Mouse (Mus musculus) right cerebral cortex, postnatal 10 days (tissue): ENCODE results near the gene Cxcl14.
A peak's percentile ranks its signal among the peaks of the same experiment; 100 is the strongest.

Experiments used
- DNase-seq, 2 experiments: peaks; one replicate each; pipeline ENCODE4 v3.0.0; 2021; ENCODE audit warnings: low spot score in 2 of 2

The Cxcl14 gene

DNA sequence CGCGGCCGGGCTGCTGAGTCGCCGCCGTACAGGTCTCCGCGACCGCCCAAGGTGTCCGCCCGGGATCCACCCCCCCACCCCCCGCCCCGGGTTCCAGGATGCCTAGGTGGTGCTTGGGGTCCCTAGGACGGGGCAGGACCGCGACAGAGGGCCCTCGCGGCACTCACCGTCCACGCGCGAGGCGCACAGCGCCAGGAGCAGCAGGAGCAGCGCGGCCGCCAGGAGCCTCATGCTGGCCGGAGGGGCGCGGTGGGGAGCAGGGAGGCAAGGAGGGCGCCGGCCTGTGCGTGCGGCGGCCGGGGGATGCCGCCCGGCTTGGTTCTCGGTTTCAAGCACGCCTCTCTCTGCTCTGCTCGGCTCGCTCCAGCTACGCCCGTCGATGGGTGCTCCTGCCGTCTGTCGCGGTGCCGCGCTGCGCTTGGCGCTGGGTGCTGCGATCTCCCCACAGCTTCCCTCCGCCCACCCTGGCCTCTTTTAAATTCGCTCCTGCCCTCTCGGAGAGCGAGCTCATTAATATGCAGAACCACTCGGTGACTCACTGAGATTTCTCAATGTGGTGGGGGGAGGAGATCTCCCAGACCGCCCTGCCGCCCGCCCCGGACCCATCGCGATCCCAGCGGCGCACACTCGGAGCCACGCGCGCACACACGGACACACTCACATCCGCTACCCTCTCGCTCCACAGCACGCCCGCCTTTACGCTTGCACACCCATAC is at the start of gene Cxcl14:
Gene Cxcl14 (minus strand): TSS at position 609 of the 716 bp plus-strand sequence.
- DNase-seq: peak; percentile 81

DNA sequence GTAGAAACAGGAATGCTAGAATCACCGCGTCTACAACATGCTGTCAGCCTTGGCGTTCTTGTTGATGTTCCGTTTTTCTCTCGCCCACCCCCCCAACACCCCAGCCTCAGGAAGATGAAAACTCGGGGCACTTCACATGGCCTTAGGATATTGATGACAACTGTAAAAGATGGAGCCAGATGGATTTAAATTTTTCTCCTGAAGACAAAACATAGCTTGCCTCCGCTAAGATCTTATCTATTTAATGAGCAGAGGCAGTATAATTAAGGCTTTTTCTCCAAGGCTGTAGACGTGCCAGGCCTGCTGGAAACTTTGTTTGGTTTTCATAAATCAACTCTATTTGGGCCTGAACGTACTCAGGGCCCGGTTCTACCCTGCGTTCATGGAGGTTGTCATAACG is 48.0 kb upstream of the Cxcl14 start:
- DNase-seq: no peak

DNA sequence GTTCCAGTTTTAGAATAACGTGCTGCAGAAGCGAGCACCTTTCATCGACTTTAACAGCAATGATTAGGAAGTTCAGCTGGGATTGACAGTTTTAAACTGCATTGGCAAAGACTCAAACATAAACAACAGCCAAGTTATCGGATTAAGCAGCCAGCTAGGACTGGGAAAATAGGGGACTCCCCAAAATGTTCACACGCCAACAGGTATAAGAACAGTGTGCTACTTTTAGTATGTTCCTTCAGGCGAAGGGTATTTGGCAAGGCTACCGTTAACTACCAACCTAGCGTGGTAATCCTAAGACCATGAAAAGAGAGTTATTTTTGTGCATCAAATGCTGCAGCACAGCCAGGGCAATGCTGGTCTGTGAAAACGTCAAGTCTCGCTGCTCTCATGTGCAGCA is 46.1 kb upstream of the Cxcl14 start:
- DNase-seq: no peak

DNA sequence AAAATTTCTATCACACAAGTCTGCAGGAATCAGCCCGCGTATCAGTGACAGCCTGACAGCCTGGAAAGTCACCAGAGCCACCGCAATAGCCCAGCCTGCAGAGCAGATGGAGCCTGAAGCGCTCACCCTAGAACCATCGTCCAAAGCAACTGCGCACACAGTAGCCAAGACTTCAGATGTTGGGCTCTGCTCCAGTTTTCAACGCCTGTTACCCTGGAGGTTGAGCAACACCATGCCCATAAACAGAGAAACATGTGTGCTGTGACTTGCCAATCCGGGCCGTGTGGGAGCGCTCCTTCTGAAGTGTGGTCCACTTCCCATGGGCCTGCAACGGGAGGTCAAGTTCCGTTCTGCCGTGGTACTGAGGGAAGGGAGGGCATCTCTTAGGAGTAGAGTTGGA is 44.2 kb upstream of the Cxcl14 start:
- no peak for DNase-seq

DNA sequence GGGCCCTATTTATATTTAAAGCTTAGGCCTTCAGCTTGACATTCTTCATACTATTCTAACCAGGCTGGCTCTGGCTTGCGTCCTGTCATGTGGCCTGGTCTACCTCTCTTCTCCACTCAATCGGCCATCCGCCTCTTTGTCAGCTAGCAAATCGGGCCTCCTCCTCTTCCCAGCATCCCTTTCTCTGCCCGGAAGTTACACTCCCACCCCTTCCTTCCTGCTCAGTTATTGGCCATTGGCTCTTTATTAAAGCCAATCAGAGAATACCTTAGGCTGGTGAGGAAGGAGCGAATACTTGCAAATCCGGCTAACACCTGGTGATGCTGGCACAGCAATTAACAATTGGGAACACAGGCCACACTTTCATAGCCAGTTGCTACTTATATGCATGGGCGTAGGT is 43.5 kb upstream of the Cxcl14 start:
- no peak for DNase-seq

DNA sequence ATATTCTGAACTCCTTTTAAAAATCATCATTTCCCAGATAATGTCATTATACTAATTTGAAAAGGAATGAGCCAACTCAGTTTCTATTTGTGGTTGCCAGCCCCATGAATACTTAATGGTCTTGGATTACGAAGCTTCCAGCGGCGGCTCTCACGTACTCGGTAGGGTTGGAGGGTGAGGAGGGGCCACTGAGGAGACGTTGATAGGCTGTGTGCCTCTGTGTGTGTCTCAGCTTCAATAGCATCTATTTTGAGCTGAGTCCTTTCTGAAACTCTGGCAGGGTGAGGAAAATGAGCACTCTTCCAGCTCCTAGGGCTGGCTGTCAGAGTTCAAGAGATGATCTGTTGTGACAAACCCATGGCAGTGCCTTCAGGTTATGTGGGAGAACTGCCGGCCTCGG is 40.6 kb upstream of the Cxcl14 start:
- DNase-seq: peak; percentile 48 to 50

DNA sequence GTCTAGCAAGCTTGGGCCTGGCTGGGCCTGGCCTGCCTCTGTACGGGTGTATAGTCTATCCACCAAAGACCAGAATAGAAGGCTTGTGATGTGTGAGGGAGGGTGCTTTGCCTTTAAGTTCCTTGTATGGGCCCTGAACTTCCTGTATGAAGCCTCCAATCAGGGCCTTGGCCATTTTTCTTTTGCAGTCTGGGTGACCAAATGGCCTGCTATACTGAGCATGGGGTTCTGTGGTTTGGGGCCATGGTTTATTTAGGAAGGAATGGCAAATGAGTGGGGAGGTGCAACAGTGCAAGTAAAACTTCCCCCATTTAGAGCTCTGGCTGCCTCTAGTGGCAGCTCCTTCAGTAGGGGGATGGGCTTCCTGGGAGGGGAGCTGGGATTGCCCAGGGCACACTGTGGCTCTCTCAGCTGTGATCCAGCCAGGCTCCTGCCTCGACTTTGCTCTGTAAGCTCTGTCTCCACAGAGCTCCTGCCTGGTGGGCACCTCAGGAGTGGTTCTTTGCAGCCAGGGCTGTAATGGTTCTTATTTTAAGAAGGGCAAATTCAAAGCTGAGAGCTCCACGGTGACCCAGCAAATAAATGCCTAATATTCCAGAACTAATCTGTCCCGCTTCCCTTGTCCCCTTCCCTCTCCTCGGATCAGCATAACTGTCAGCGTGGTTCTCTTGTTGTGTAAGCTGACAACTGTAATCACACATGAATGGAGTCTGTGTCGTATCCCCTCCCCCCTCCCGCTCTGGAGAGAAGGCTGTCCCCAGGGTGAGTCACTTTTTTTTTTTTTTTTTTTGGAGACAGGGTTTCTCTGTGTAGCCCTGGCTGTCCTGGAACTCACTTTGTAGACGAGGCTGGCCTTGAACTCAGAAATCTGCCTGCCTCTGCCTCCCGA is 38.7 kb upstream of the Cxcl14 start:
- DNase-seq: no peak

DNA sequence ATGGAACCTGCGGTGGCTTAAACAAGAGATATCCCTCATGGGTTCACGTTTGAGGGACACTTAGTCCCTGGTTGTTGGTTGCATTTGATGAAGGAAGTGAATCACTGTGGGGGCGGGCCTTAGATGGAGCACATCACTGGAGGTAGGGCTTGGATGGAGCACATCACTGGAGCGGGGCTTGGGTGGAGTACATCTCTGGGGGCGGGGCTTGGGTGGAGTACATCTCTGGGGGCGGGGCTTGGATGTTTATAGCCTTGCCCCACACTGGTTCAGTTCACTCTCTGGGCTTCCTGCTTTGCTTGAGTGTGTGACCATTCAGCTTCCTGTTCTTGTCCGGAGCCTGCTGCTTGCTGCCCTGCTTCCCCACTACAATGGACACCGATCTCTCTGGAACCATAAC is 37.9 kb upstream of the Cxcl14 start:
- no peak for DNase-seq

DNA sequence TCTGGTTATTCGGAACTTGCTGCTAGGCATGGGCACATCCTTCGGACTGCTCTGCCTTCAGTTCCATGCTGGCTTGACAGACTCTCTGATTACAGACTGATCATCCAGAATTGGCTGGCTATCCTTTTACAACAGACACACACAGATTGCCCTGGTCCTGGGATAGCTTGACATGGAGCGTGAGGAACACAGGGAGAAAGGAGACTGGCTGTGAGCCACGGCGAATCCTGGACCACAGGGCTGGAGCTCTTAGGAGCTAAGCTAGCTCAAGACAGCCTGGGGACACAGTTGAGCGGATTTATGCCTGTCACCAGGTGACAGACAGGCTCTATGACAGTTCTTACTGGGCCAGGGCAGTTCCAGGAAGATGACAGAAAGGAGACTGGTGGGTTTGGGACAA is 36.0 kb upstream of the Cxcl14 start:
- no peak for DNase-seq

DNA sequence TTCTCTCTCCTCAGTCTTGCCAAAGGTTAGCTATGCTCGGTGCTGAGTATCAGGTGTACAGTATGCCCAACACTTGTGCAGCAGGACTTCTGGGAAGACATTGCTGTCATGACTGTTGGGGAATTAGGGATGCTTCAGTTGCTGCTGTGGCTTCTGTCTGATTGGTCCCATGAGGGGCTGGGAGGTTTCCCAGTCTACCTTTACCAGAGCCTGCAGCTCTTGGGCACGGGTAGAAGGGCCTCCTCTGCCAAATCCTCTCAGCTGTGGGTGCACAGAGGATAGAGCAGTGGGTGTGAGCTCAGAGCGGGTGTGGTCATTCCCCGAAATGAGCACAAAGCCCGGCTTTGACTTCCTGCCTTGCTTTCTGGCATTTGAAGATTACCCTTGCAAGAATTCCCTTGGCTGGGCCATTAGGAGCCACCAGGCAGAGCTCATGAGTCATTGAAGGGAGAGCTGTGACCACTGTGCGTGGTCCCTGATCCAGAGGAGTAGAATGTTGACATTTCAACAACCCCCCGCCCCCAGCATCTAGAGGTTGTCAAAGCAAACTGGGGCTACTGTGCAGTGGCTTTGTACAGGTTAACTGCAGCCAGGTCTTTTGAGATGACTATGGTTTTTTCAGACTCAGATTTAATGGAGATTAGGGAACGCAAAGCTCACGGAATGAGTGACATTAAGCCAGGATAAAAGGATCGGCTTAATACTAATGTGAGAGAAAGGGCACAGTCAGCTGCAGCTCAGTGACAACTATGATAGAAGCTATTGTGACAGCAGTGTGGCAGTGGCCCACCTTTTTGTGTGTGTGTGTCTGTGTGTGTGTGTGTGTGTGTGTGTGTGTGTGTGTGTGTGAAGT is 34.5 kb upstream of the Cxcl14 start:
- no peak for DNase-seq

DNA sequence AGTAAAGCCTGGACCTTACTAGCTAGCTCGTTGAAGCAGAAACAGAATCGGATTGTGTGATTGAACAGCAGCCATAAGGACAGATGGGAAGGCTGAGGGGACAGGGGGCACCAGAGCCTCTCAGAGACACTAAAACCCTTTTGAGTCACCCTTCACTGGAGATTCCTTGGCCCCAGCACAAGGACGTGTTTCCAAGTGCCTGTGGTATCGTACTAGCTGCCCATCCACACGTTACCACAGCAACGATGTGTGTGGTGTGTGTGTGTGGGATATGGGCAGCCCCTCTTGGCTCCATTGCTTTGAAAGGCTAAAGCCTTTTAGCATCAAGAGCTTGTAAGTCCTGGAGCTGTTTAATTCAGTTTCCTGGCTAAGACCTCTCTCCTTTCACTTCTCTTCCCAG is 33.4 kb upstream of the Cxcl14 start:
- peak; percentile 46 to 48 for DNase-seq

DNA sequence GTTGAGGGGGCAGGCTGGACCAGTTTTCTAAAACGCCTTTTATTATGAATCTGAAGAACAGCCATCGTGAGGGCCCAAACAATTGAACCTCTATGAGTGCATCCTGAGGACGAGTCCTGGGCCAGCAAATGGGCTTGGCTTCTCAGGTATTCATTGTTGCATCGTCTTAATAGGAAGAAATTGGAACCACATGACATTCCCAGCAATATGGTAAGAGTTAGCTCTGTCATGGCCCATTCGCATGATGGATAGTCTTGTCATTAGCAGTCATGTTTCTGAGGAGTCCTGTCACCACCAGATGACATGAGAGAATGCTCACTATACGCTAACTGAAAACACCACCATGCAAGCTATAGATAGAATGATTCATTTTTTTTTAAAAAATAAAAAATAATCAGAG is 32.8 kb upstream of the Cxcl14 start:
- DNase-seq: no peak

DNA sequence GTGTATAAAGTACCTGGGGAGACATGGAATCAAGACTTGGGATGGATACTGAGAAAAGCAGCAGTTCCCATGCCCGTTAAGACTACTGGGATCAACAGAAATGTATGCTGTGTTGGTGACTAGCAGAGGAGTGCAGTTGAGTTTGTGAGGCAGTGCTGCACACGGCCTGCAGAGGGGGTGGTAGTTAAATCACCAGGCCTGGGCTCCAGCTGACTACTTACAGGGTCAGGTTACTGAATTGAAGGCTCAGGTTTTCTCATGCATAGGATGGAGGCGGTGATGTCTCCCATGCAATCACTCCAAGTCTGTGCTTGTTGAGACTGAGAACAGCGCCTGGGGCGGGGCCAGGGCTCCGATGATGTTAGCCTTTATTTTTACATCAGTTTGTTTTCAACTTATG is 31.4 kb upstream of the Cxcl14 start:
- no peak for DNase-seq

DNA sequence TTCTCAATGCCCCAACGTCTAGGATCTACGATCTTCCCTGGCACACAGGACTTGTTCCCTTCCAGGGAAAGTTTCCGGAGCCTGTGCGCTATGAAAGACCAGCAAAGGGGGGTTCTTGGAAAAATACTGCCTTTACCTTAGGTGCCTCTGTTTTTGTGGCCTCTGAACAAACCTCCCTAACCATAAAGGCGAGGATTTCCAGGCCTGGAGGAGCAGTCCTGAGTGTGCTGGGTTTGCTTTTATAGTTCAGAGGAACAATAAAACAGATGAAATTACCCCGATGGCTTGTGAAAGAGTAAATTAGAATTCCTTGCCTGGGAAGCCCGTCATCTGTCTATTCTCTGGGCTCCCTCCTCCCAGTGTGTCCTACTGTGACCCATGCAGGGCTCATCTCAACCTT is 25.3 kb upstream of the Cxcl14 start:
- no peak for DNase-seq

DNA sequence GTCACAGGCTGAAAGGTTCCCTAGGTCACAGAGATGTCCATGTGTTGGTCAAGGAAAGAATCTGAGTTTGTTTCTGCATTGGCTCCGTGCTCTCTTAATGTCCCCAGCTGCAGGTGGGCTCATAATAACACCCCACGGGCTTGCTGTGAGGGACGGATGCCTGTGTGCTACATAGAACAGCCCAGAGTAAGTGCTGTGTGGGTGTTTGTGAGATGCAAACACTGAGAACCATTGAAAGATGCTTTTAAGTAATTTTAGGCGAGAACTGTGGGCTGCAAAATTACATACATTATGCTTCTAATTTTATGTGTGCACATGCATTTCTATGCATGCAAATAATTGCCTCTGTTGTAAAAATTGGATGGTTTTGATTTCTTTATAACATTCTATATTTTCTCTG is 20.6 kb upstream of the Cxcl14 start:
- peak in 1 of 2 experiments; percentile 54 for DNase-seq

DNA sequence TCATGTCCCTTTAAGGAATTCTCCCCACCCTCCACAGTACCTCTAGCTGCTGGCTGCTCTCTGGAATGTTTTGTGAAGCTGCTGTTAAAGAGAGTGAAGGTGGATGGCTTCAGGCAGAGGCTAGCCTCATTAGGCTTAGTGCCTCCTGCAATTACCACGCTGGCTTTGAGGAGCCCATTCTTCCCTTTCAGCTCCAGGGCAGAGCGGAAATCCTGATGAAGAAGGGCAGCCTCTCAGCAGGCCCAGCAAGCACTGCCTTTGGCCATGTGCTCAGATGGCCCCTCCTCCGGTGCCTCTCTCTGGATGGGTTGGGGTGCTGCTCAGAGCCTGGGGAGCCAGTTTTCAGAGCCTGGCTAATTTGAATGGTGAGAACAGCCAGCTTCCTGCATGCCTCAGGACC is 18.9 kb upstream of the Cxcl14 start:
- DNase-seq: peak; percentile 50 to 55

DNA sequence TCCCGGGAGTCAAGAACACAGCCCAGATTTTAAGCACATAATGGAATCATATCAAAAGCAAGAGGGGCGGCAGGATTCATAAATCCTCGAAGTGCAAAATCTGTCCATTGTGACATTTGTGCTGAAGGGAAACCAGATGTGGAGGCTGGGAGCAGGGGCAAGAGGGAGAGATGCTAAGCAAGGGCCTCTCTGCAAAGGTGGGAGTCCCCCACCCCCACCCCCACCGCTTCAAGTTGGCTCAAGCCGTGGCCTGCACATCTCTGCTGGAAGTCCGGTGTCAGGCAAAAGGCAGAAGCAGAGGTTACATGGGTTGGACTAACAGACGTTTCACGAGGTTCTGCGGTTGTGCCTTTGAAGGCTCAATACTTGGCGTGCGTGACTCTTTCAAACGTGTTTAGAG is 8.7 kb upstream of the Cxcl14 start:
- no peak for DNase-seq

DNA sequence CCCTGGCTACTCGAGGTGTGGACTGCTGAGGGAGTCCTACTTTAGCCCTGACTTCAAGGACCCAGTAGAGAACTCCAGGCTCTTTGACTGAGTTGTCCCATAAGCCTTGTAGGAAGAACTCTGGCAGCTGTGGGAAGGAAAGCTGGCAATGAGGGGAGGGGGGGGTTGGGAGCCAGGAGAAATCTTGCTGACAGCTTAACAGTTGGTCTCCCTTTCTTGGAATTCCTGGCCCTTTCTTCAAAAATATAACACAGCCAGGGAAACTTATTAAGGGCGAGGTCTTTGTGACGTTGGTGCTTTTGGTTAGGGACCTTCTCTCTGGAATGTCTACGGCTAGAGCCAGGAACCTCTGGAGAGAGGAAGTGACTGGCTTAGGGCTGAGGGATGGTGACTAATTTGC is 8.1 kb upstream of the Cxcl14 start:
- DNase-seq: no peak

DNA sequence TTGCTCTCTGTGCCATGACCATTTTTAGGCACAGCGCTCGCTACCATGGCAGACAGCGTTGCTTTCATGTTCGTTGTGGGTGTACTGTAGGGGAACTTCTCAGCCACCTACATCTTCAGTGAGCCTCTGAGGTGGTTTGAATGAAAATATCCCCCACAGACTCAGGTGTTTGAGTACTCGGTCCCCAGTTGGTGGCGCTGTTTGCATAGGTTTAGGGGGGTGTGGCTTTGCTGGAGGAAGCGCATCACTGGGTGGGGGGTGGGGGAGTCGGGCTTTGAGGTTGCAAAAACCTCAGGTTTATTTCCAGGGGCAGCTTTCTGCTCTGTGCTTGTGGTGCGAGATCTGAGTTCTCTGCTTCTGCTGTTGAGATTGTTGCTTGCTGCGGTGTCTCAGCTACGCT is 3.0 kb upstream of the Cxcl14 start:
- DNase-seq: no peak

DNA sequence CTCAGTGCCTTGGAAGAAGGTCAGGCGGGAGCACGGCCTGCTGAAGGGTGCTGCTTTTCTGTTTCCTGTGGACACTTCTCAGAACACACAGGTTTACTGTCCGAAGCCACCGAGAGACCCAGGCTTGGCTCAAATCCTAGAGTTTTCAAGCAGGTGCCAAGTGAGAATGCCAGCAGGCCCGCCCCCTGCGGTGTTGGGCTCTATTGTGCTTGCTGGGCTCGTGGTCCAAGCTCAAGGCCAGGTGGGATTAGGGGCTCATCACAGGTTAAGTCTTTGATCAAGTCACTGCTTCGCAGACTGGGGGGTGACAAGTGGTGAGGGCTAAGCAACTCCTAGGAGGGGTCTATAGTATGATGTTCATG is 289 bp upstream of the Cxcl14 start:
- no peak for DNase-seq

DNA sequence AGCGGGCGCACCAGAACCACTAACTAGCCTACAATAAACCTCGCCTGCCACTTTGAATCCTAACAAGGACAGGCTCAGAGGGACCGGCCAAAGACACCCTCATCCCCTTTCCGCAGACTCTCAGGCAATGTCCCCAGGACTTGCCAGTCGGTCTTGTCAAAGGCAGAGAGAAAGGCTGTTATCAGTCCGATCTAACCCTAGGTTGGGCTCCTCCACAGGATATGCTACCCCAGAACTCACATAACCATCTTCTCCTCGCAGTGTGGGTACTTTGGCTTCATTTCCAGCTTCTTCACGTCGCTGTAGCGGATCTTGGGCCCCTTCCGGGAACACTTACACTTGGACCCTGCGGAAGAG is 787 bp downstream of the Cxcl14 start:
- no peak for DNase-seq

DNA sequence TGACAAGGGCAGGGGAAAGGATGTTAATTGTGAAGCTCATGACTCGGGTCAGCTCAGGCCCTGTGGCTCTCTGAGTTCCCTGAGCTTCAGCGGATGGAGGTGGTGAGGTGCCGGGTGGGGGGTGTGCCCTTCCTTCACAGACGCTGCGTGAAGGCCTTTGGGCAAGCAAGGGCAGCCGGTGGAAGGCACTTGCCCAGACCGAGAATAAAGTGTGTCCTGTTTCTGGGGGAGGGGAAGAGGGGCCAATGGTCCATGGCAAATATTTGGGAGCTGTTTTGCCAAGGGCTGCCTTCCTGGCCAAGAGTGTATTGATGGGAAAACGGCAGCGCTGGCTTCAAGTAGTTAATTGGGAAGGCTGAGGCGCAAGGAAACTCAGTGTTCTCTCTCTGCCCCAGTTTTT is 1.4 kb downstream of the Cxcl14 start:
- DNase-seq: peak; percentile 64 to 69

DNA sequence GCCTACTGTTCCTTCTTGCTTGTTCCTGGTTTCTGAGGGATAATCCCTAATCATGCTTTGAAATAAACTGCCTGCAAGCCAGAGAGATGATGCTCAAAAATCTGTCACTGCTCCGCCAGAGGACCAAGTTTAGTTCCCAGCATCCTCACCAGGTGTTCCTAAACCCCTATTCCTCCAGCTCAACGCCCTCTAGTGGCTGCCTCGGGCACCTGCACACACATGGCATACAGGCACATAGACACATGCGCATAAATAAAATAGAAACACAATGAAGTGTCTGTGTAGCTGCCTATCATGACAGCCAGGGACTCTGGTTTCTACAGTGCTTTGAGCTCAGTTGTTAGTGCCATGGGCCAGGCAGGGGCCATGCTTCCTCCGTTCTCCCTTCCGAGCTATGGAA is 6.4 kb downstream of the Cxcl14 start:
- no peak for DNase-seq
